Mouse (Mus musculus) limb, embryonic 11.5 days (tissue): ENCODE data around the gene Mertk. TPM values are rescaled to one million over a fixed set of nuclear protein-coding genes. Genes with fewer than 3 reads are reported as not detected.

ENCODE experiments used
- ATAC-seq: fragments of 200-750 bp; cut with Nextera tagmentation; 2 replicates; pipeline ENCODE4 v1.8.0; 2017; ENCODE audit warnings: low read depth; ENCODE audit not compliant: insufficient number of reproducible peaks, low FRiP score, low TSS enrichment
- DNase-seq: peaks from one replicate; pipeline ENCODE4 v3.0.0-alpha.2; 2015; ENCODE audit warnings: low spot score
- H3K27ac ChIP-seq: fragments of 300-500 bp; sonication (generic); replicated peaks from 2 replicates; pipeline ENCODE4 v1.5.1; 2014; ENCODE audit warnings: low read depth, mild to moderate bottlenecking, low read length
- H3K27me3 ChIP-seq: fragments of 300-500 bp; sonication (generic); 2 replicates; pipeline ENCODE4 v1.6.1; 2014; ENCODE audit warnings: mild to moderate bottlenecking, low read length, mixed read lengths; ENCODE audit not compliant: control insufficient read depth, insufficient read depth
- H3K36me3 ChIP-seq: fragments of 300-500 bp; sonication (generic); 2 replicates; pipeline ENCODE4 v1.6.1; 2014; ENCODE audit warnings: mild to moderate bottlenecking, low read length, moderate library complexity, mixed read lengths; ENCODE audit not compliant: control insufficient read depth, insufficient read depth
- H3K4me1 ChIP-seq: fragments of 300-500 bp; sonication (generic); 2 replicates; pipeline ENCODE4 v1.6.1; 2014; ENCODE audit warnings: low read length, mixed read lengths; ENCODE audit not compliant: control insufficient read depth, insufficient read depth
- H3K4me2 ChIP-seq: fragments of 300-500 bp; sonication (generic); 2 replicates; pipeline ENCODE4 v1.6.1; 2014; ENCODE audit warnings: low read depth, mild to moderate bottlenecking, moderate library complexity; ENCODE audit not compliant: severe bottlenecking
- H3K4me3 ChIP-seq: fragments of 300-500 bp; sonication (generic); 2 replicates; pipeline ENCODE4 v1.5.1; 2014; ENCODE audit warnings: low read depth, low read length
- H3K9ac ChIP-seq: fragments of 300-500 bp; sonication (generic); 2 replicates; pipeline ENCODE4 v1.6.1; 2014; ENCODE audit warnings: mild to moderate bottlenecking, low read length
- H3K9me3 ChIP-seq: fragments of 300-500 bp; sonication (generic); 2 replicates; pipeline ENCODE4 v1.6.1; 2016; ENCODE audit warnings: low read length; ENCODE audit not compliant: control insufficient read depth
- WGBS: fragments of 180-500 bp; shearing (Covaris S2); extraction: QIAGEN DNeasy Blood & Tissue Kit; methylation state at CpG from one replicate; pipeline ENCODE4 v1.1.7; 2014; 5-methylcytosine and 5-hydroxymethylcytosine counted together
- polyA plus RNA-seq: library from polyadenylated mRNA; unstranded; fragments of >200 nt; fragmentation: Nextera tagmentation; extraction: Ambion mirVana; gene quantifications from 2 replicates; pipeline ENCODE4 v1.2.1, GENCODE M21; 2014

The Mertk gene
- polyA plus RNA-seq, 1 experiment from 2014 or later = 22.5 TPM

- no peaks in the 10 kb centered on the region for H3K4me1 ChIP-seq
- no peak overlapping the region for H3K27ac ChIP-seq
- no peaks in the 10 kb centered on the region for H3K27me3 ChIP-seq
- H3K4me3 ChIP-seq = no peak overlapping the region
- ATAC-seq (no peak), DNase-seq (peak; percentile 32)
- H3K9me3 ChIP-seq = no peaks in the 10 kb centered on the region
- WGBS = 48% methylated on average over 10 of the region's 10 CpGs
- peaks cover 6% of the 10 kb centered on the region for H3K36me3 ChIP-seq
- H3K4me2 ChIP-seq = no peak overlapping the region
- no peak overlapping the region for H3K9ac ChIP-seq
Observed at GRCm38 (mm10) chr2:128758724-128759340, 60.1 kb downstream of the Mertk start.

GRCm38 (mm10) chr2:128762008-128762407, 63.3 kb downstream of the Mertk start:
- Histone ChIP-seq H3K4me1 (no peaks in the 10 kb centered on the region), H3K4me3 (no peak overlapping the region), H3K9ac (no peak overlapping the region), H3K9me3 (no peaks in the 10 kb centered on the region), H3K4me2 (no peak overlapping the region), H3K36me3 (peaks cover 6% of the 10 kb centered on the region), H3K27ac (no peak overlapping the region), H3K27me3 (no peaks in the 10 kb centered on the region)
- no peak for DNase-seq
- ATAC-seq = no peak
- 93% methylated on average over 9 of the region's 9 CpGs for WGBS

DNA sequence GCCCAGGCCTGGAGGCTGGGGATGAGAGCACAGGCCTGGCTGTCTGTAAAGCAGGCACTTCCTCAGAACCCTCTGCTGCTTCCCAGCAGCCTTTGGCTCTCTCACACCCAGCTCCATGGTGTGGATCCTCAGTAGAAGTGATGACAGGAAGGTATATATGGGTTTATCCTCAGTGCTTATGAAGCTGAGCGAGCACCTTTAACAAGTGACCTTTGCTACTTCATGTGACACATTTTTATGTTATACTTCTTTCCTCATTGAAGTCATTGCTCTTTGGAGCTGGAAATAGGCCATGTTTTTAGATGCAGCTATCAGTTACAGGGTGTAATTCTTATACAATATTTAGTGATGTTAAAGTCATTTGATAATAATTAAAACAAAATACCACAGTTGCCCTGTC, 67.0 kb downstream of the Mertk start:
- DNase-seq (no peak), ATAC-seq (no peak)
- Histone ChIP-seq H3K9ac (no peak overlapping the region), H3K4me2 (no peak overlapping the region), H3K27ac (no peak overlapping the region), H3K9me3 (no peaks in the 10 kb centered on the region), H3K4me1 (no peaks in the 10 kb centered on the region), H3K27me3 (no peaks in the 10 kb centered on the region), H3K36me3 (peaks cover 2% of the 10 kb centered on the region; the same call in 1 of the 2 replicates), H3K4me3 (no peak overlapping the region)
- 84% methylated on average over 1 of the region's 1 CpGs for WGBS

- Histone ChIP-seq H3K36me3 (peaks cover 6% of the 10 kb centered on the region; the same call in 1 of the 2 replicates), H3K27me3 (no peaks in the 10 kb centered on the region), H3K4me2 (no peak overlapping the region), H3K4me3 (no peak overlapping the region), H3K9ac (no peak overlapping the region), H3K4me1 (no peaks in the 10 kb centered on the region), H3K27ac (no peak overlapping the region), H3K9me3 (no peaks in the 10 kb centered on the region)
- no peak for ATAC-seq
- no peak for DNase-seq
- WGBS = 83% methylated on average over 4 of the region's 4 CpGs
Observed at GRCm38 (mm10) chr2:128768545-128769247, 69.9 kb downstream of the Mertk start.

DNA sequence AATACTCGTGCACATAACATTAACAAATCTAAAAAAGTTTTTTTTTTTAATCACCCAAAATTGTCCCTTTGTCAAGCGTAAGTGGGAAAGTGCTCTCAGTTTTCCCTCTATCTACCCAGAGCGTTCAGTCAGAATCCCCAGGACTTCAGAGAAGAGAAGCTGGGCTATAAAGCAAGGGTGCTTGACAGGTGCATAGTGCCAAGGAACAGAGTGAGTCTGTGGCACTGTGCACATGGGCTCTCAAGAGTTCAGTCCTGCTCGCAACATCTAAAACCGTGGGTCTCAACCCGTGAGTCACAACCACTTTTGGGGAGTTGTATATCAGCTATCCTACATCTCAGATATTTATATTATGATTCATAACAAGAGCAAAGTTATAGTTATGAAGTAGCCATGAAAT, 71.8 kb downstream of the Mertk start:
- Histone ChIP-seq H3K27ac (no peak overlapping the region), H3K4me3 (no peak overlapping the region), H3K27me3 (no peaks in the 10 kb centered on the region), H3K9me3 (no peaks in the 10 kb centered on the region), H3K9ac (no peak overlapping the region), H3K36me3 (peaks cover 6% of the 10 kb centered on the region; the same call in 1 of the 2 replicates), H3K4me1 (no peaks in the 10 kb centered on the region), H3K4me2 (no peak overlapping the region)
- ATAC-seq (no peak), DNase-seq (no peak)
- 91% methylated on average over 6 of the region's 6 CpGs for WGBS

- Histone ChIP-seq H3K4me2 (no peak overlapping the region), H3K4me3 (no peak overlapping the region), H3K9me3 (no peaks in the 10 kb centered on the region), H3K27me3 (no peaks in the 10 kb centered on the region), H3K4me1 (no peaks in the 10 kb centered on the region), H3K27ac (no peak overlapping the region), H3K36me3 (peaks cover 6% of the 10 kb centered on the region; the same call in 1 of the 2 replicates), H3K9ac (no peak overlapping the region)
- no peak for DNase-seq
- WGBS = 96% methylated on average over 4 of the region's 4 CpGs
- ATAC-seq = no peak
Observed at GRCm38 (mm10) chr2:128771048-128771447, 72.3 kb downstream of the Mertk start.

GRCm38 (mm10) chr2:128771750-128772338, 73.1 kb downstream of the Mertk start:
- DNase-seq = no peak
- Histone ChIP-seq H3K4me3 (no peak overlapping the region), H3K36me3 (peaks cover 6% of the 10 kb centered on the region; the same call in 1 of the 2 replicates), H3K4me1 (no peaks in the 10 kb centered on the region), H3K27me3 (no peaks in the 10 kb centered on the region), H3K9ac (no peak overlapping the region), H3K9me3 (no peaks in the 10 kb centered on the region), H3K27ac (no peak overlapping the region), H3K4me2 (no peak overlapping the region)
- no peak for ATAC-seq
- WGBS = 96% methylated on average over 7 of the region's 7 CpGs

- 98% methylated on average over 5 of the region's 5 CpGs for WGBS
- H3K4me3 ChIP-seq = no peak overlapping the region
- H3K4me2 ChIP-seq = no peak overlapping the region
- no peak for ATAC-seq
- no peaks in the 10 kb centered on the region for H3K9me3 ChIP-seq
- no peaks in the 10 kb centered on the region for H3K27me3 ChIP-seq
- no peak overlapping the region for H3K27ac ChIP-seq
- no peak overlapping the region for H3K9ac ChIP-seq
- peaks cover 5% of the 10 kb centered on the region; the same call in 1 of the 2 replicates for H3K36me3 ChIP-seq
- DNase-seq = no peak
- no peaks in the 10 kb centered on the region for H3K4me1 ChIP-seq
Observed at GRCm38 (mm10) chr2:128782231-128782630, 83.5 kb downstream of the Mertk start.
